Mouse (Mus musculus) hindbrain, embryonic 14.5 days (tissue): ENCODE data around the gene Olfr703. TPM values are rescaled to one million over a fixed set of nuclear protein-coding genes. Genes with fewer than 3 reads are reported as not detected.

Source experiments
- ATAC-seq: fragments of 200-750 bp; cut with Nextera tagmentation; 2 replicates; pipeline ENCODE4 v1.8.0; 2017; ENCODE audit warnings: moderate number of reproducible peaks, mild to moderate bottlenecking, moderate TSS enrichment, moderate library complexity; ENCODE audit not compliant: low FRiP score
- DNase-seq: peaks from one replicate; pipeline ENCODE4 v3.0.0-alpha.2; 2015; ENCODE audit warnings: low spot score
- H3K27ac ChIP-seq: fragments of 300-500 bp; sonication (generic); 2 replicates; pipeline ENCODE4 v1.5.1; 2014; ENCODE audit warnings: mild to moderate bottlenecking, moderate library complexity
- H3K27me3 ChIP-seq: fragments of 300-500 bp; sonication (generic); 2 replicates; pipeline ENCODE4 v1.6.1; 2014; ENCODE audit warnings: mild to moderate bottlenecking, low read length, mixed read lengths; ENCODE audit not compliant: control insufficient read depth, insufficient read depth
- H3K36me3 ChIP-seq: fragments of 300-500 bp; sonication (generic); replicated peaks from 2 replicates; pipeline ENCODE4 v1.6.1; 2014; ENCODE audit not compliant: control insufficient read depth, insufficient read depth
- H3K4me1 ChIP-seq: fragments of 300-500 bp; sonication (generic); replicated peaks from 2 replicates; pipeline ENCODE4 v1.6.1; 2014; ENCODE audit warnings: antibody characterized with exemption, low read length, mixed read lengths; ENCODE audit not compliant: control insufficient read depth, insufficient read depth
- H3K4me2 ChIP-seq: fragments of 300-500 bp; sonication (generic); replicated peaks from 2 replicates; pipeline ENCODE4 v1.6.1; 2014; ENCODE audit warnings: mild to moderate bottlenecking, moderate library complexity
- H3K4me3 ChIP-seq: fragments of 300-500 bp; sonication (generic); replicated peaks from 2 replicates; pipeline ENCODE4 v1.5.1; 2014; ENCODE audit warnings: mild to moderate bottlenecking, low read length
- H3K9ac ChIP-seq: fragments of 300-500 bp; sonication (generic); 2 replicates; pipeline ENCODE4 v1.6.1; 2014
- H3K9me3 ChIP-seq: fragments of 300-500 bp; sonication (generic); 2 replicates; pipeline ENCODE4 v1.6.1; 2016; ENCODE audit warnings: low read length; ENCODE audit not compliant: control insufficient read depth
- WGBS: fragments of 180-500 bp; shearing (Covaris S2); extraction: QIAGEN DNeasy Blood & Tissue Kit; methylation state at CpG from one replicate; pipeline ENCODE4 v1.1.7; 2014; 5-methylcytosine and 5-hydroxymethylcytosine counted together
- polyA plus RNA-seq: library from polyadenylated mRNA; unstranded; fragments of >200 nt; fragmentation: Nextera tagmentation; extraction: Ambion mirVana; gene quantifications from 2 replicates; pipeline ENCODE4 v1.2.1, GENCODE M21; 2014

Gene Olfr703
- not detected in 2 replicates for polyA plus RNA-seq

DNA sequence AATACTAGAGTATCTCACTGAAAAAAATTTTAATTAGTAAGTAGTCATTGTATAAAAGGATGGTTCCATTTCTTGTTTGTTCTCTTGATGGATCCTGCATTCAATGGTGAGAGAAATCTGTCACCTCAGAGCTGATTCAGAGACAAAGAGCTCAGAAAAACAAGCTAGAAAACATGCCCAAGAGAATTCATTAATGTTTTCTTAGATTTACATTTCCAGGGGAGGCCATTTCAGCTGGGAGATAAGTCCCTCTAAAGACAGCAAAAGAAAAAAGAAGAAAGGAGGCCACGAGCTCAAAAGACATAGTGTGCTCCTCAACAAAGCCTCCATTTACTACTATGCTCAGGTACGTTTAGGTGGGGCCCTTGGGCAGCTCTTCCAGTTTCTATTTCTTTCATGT lies at the start of gene Olfr703:
Gene Olfr703 (plus strand): TSS at position 301 of the 400 bp plus-strand sequence.
- H3K9me3 ChIP-seq, result no peaks in the 10 kb centered on the region
- ATAC-seq, result no peak
- H3K9ac ChIP-seq, result no peak within 1 kb of the TSS
- H3K27ac ChIP-seq, result no peak within 1 kb of the TSS
- no peaks in the 10 kb centered on the region for H3K4me1 ChIP-seq
- H3K4me2 ChIP-seq, result no peak within 1 kb of the TSS
- no peak within 1 kb of the TSS for H3K4me3 ChIP-seq
- no peaks in the 10 kb centered on the region for H3K27me3 ChIP-seq
- no peak for DNase-seq
- no peaks in the 10 kb centered on the region for H3K36me3 ChIP-seq
- 71% methylated on average over 2 of the region's 2 CpGs for WGBS

DNA sequence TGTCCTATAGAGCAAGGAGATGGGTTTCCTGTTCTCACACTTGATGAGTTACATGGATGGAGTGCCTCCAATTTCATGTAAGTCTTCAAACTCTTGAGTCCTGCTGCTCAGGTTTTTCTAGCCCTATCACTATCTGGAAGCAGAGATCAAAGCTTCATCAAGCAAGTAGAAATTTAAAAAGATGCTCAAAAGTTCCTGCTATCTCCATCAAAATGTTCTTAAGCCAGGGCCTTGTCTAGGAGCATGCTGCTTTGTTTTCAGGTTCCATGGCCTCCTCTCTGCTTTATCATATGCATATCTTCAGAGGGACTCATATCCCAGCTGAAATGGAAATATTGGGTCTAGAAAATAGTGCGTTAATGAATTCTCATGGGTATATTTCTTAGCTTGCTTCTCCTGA lies 34.4 kb upstream of the Olfr703 start, which contains the start of gene Olfr700:
Gene Olfr700 (minus strand): TSS at position 101 of the 400 bp plus-strand sequence.
- Histone ChIP-seq H3K27me3 (no peaks in the 10 kb centered on the region), H3K27ac (no peak within 1 kb of the TSS), H3K36me3 (no peaks in the 10 kb centered on the region), H3K9me3 (no peaks in the 10 kb centered on the region), H3K4me2 (no peak within 1 kb of the TSS), H3K9ac (no peak within 1 kb of the TSS), H3K4me3 (no peak within 1 kb of the TSS), H3K4me1 (no peaks in the 10 kb centered on the region)
- 86% methylated on average over 1 of the region's 1 CpGs for WGBS
- DNase-seq, result no peak
- no peak for ATAC-seq

DNA sequence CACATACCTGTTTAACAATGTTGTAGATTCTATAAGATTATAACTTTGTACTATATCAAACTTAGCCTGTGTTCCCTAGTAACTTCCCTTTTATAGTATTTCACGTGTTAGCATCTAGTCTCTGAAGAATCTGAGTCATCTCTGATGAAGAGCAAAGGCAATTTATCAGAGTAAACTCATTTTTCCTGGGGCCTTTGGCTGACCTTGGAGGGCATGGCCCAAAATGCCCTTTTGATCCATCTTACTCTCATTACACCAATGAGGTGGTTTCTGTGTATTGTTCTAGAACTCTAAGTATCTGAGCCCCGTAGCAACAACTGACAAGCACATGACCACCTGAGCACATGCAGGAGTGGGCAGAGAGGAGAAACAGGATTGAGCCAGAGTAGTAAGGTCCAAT lies 29.3 kb upstream of the Olfr703 start, which contains the start of gene Olfr701:
Gene Olfr701 (plus strand): TSS at position 301 of the 400 bp plus-strand sequence.
- no peak for ATAC-seq
- no peak for DNase-seq
- Histone ChIP-seq H3K9me3 (no peaks in the 10 kb centered on the region), H3K36me3 (no peaks in the 10 kb centered on the region), H3K4me2 (no peak within 1 kb of the TSS), H3K27me3 (no peaks in the 10 kb centered on the region), H3K9ac (no peak within 1 kb of the TSS), H3K27ac (no peak within 1 kb of the TSS), H3K4me3 (no peak within 1 kb of the TSS), H3K4me1 (no peaks in the 10 kb centered on the region)
- 84% methylated on average over 2 of the region's 2 CpGs for WGBS

DNA sequence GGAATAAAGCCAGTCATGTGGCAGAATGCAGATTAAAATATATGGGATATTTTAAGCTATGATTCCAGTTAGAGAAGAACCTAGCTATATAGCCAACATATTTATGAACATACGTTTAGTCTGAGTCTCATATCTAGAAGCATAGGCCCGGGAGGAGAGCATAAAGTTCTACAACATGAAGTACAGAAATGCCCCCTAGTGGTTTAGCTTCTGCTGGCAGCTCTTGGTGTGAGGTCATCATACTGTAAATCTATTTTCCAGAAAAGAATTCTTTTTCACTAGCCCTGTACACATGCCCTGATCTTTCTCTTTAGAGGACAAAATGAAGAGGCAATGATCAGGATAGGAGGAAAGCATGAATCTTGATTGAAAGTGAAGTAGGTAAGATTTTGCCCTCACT lies 27.4 kb upstream of the Olfr703 start:
- Histone ChIP-seq H3K27ac (no peak overlapping the region), H3K27me3 (no peaks in the 10 kb centered on the region), H3K4me2 (no peak overlapping the region), H3K9ac (no peak overlapping the region), H3K9me3 (no peaks in the 10 kb centered on the region), H3K4me1 (no peaks in the 10 kb centered on the region), H3K4me3 (no peak overlapping the region), H3K36me3 (no peaks in the 10 kb centered on the region)
- DNase-seq (no peak), ATAC-seq (no peak)
- 67% methylated on average over 2 of the region's 2 CpGs for WGBS

DNA sequence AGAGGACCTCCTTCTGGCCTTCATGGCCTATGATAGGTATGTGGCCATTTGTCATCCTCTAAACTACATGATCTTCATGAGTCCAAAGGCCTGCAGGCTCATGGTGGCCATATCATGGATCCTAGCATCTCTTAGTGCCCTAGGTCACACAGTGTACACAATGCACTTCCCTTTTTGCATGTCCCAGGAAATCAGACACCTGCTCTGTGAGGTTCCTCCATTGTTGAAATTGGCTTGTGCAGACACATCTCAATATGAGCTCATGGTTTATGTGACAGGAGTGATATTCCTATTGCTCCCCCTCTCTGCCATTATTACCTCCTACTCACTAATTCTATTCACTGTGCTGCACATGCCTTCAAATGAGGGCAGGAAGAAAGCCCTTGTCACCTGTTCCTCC lies 24.7 kb upstream of the Olfr703 start:
- H3K4me1 ChIP-seq, result no peaks in the 10 kb centered on the region
- H3K9me3 ChIP-seq, result no peaks in the 10 kb centered on the region
- no peaks in the 10 kb centered on the region for H3K36me3 ChIP-seq
- no peak for DNase-seq
- H3K4me3 ChIP-seq, result no peak overlapping the region
- no peak overlapping the region for H3K4me2 ChIP-seq
- no peaks in the 10 kb centered on the region for H3K27me3 ChIP-seq
- ATAC-seq, result no peak
- H3K9ac ChIP-seq, result no peak overlapping the region
- H3K27ac ChIP-seq, result no peak overlapping the region

DNA sequence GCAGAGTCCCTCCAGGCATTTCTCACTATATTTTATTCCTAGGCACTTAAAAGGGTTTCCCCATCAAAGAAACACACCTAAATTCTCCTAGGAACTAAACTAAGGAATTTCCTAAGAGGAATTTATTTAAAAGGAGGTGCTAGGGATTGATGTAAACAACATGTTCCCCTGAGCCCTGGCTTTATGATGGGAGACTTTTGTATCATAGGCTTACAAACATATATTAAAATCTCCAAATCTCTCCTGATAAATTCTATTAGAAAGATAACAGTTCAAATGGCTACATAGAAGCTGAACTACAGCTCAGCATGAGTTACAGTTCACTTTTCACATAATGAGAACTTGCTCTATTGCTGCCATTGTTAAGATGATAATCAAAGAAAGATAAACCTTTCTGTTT lies 9.4 kb upstream of the Olfr703 start, which contains the start of gene Olfr702:
Gene Olfr702 (minus strand): TSS at position 101 of the 400 bp plus-strand sequence.
- H3K4me2 ChIP-seq, result no peak within 1 kb of the TSS
- ATAC-seq, result no peak

DNA sequence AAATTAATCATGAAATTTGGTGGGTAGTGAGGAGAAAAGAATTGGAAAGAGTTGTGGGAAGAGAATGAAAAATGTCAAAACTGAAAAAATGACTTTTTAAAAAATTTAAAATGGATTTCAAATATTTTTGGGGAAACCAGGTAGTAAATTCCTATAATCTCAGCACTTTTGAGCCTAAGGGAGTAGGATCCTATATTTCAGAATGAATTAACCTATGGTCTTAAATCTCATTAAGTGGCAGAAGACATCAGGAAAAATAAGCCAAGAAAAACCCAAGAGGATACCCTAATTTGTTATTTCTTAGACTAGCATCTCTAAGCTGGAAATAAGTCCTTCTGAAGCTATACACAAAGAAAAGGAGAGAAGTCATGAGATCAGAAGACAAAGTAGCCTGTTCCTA lies 19.7 kb downstream of the Olfr703 start, which contains the start of gene Olfr704:
Gene Olfr704 (plus strand): TSS at position 301 of the 400 bp plus-strand sequence.
- H3K27ac ChIP-seq, result no peak within 1 kb of the TSS
- H3K27me3 ChIP-seq, result no peaks in the 10 kb centered on the region
- no peak within 1 kb of the TSS for H3K4me3 ChIP-seq
- H3K4me1 ChIP-seq, result no peaks in the 10 kb centered on the region
- no peak within 1 kb of the TSS for H3K4me2 ChIP-seq
- H3K9ac ChIP-seq, result no peak within 1 kb of the TSS
- ATAC-seq (no peak), DNase-seq (no peak)
- H3K36me3 ChIP-seq, result no peaks in the 10 kb centered on the region
- H3K9me3 ChIP-seq, result no peaks in the 10 kb centered on the region

More for the DNA sequence above, 9.4 kb upstream of the Olfr703 start, which contains the start of gene Olfr702:
- no peak for DNase-seq
- Histone ChIP-seq H3K27ac (no peak within 1 kb of the TSS), H3K4me1 (no peaks in the 10 kb centered on the region), H3K9me3 (no peaks in the 10 kb centered on the region), H3K4me3 (no peak within 1 kb of the TSS), H3K9ac (no peak within 1 kb of the TSS), H3K27me3 (no peaks in the 10 kb centered on the region), H3K36me3 (no peaks in the 10 kb centered on the region)

DNA sequence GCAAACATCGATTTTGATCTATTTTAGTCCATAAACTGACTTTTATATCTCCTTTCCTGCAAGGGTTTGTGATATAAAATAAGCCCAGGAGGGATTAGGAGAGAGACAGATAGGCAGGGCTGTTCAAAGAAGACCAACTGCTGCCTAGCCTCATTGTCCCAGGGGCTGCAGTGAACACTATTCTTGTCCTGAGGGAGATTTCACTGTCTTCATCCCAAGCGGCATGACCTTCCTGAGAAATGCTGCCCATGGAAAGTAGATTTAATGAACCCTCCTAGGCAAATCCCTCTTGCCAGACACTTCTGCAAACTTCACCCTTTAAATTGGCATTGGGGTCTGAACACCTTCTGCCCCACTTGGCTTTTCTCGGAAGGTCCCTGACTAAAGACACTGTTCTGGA lies 33.6 kb downstream of the Olfr703 start, which contains the start of gene Olfr705:
Gene Olfr705 (minus strand): TSS at position 101 of the 400 bp plus-strand sequence.
- no peaks in the 10 kb centered on the region for H3K27me3 ChIP-seq
- ATAC-seq (no peak), DNase-seq (no peak)
- H3K4me3 ChIP-seq, result no peak within 1 kb of the TSS
- H3K36me3 ChIP-seq, result no peaks in the 10 kb centered on the region
- no peak within 1 kb of the TSS for H3K9ac ChIP-seq
- no peak within 1 kb of the TSS for H3K4me2 ChIP-seq
- 83% methylated on average over 3 of the region's 3 CpGs for WGBS
- H3K9me3 ChIP-seq, result no peaks in the 10 kb centered on the region
- H3K27ac ChIP-seq, result no peak within 1 kb of the TSS
- H3K4me1 ChIP-seq, result no peaks in the 10 kb centered on the region

DNA sequence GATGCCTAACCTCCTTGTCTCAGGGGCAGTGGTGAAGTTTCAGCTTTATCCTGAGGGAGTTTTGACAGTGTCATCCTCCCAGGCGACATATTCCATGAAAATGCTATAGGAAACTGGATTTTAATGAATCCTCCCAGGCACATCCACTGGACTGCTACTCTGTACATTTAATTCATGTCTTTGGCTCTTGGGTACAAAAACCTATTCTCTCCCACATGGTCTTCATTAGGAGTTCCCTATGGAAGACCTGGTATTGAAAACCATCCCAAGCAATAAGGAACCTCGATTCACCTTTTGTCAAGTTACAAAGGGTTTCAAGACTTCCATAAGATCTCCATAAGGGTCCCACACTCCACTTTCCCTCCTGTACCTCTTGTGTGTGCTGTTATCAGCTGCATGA lies 44.9 kb downstream of the Olfr703 start, which contains the start of gene Olfr706:
Gene Olfr706 (minus strand): TSS at position 101 of the 400 bp plus-strand sequence.
- Histone ChIP-seq H3K27me3 (no peaks in the 10 kb centered on the region), H3K9ac (no peak within 1 kb of the TSS), H3K36me3 (no peaks in the 10 kb centered on the region), H3K4me1 (no peaks in the 10 kb centered on the region), H3K9me3 (no peaks in the 10 kb centered on the region), H3K27ac (no peak within 1 kb of the TSS), H3K4me3 (no peak within 1 kb of the TSS), H3K4me2 (no peak within 1 kb of the TSS)
- ATAC-seq (no peak), DNase-seq (no peak)
- WGBS, result 91% methylated on average over 2 of the region's 2 CpGs
